In the genomic region with DNA sequence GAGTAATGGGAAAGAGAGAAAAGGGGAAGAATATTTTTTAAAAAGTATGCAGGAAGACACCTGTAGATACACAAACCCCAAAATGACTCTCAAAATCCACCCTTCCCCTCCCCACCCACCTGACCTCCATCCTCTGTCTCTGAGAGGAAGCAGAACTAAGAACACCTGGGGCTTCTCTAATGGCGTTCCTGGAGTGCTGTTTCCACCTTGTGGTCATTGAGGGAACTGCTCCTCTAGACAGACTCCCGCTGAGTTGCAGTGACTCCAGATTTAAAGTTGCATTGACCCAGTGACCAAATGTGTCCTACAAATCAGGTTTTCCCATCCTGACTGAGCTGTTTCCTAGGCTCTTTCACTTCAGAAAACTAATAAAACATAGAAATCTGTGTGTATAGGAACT, we compare ENCODE assay signal across 8 mouse cellular contexts. TPM values are rescaled to one million over a fixed set of nuclear protein-coding genes. Genes with fewer than 3 reads are reported as not detected.
DNase-seq lines count a peak whose midpoint lies in the region; ATAC-seq and TF ChIP-seq lines count a peak whose summit lies in the region.

No protein-coding gene starts in this region.

- TF ChIP-seq EP300 in lung, postnatal 0 days (IDR thresholded peaks at IDR 0.05): no peak

- no peak overlapping the region for H3K4me3 ChIP-seq in heart, embryonic 12.5 days
- H3K4me3 ChIP-seq in lung, postnatal 0 days (ENCODE audit: low read depth, low read length): no peak overlapping the region

- no peak overlapping the region for H3K9ac ChIP-seq in heart, embryonic 12.5 days
- no peak overlapping the region for H3K9ac ChIP-seq in lung, postnatal 0 days (replicated peaks; ENCODE audit: low read depth)

- H3K4me1 ChIP-seq in heart, embryonic 12.5 days (replicated peaks): no peaks in the 10 kb centered on the region
- H3K4me1 ChIP-seq in lung, postnatal 0 days (ENCODE audit: insufficient read depth, low read depth, low read length): no peaks in the 10 kb centered on the region

- 1% methylated on average over 2 of the region's 2 CpGs for WGBS in heart, embryonic 12.5 days
- WGBS in lung, postnatal 0 days: 0% methylated on average over 2 of the region's 2 CpGs

- no peak overlapping the region for H3K27ac ChIP-seq in heart, embryonic 12.5 days (ENCODE audit: poor library complexity, severe bottlenecking)
- H3K27ac ChIP-seq in lung, postnatal 0 days (ENCODE audit: low read length): no peak overlapping the region

- TF ChIP-seq CTCF in lung, postnatal 0 days (IDR thresholded peaks at IDR 0.05): peak; percentile 96

- no peak overlapping the region for H3K4me2 ChIP-seq in heart, embryonic 12.5 days
- no peak overlapping the region for H3K4me2 ChIP-seq in lung, postnatal 0 days (replicated peaks; ENCODE audit: low read depth, low read length)

- H3K36me3 ChIP-seq in heart, embryonic 12.5 days: no peaks in the 10 kb centered on the region
- H3K36me3 ChIP-seq in lung, postnatal 0 days (ENCODE audit: insufficient read depth, low read length): no peaks in the 10 kb centered on the region

- H3K27me3 ChIP-seq in heart, embryonic 12.5 days (replicated peaks): no peaks in the 10 kb centered on the region
- no peaks in the 10 kb centered on the region for H3K27me3 ChIP-seq in lung, postnatal 0 days (replicated peaks; ENCODE audit: insufficient read depth, low read length)

- DNase-seq in heart, adult 18-20 months: peak; percentile 32 to 72
- DNase-seq in WW6 (ENCODE audit: low read depth, low spot score): peak; percentile 36
- DNase-seq in cerebellum, postnatal 25 days: peak; percentile 68 to 78
- peak; percentile 58 to 74 for DNase-seq in frontal cortex, postnatal 36 days (ENCODE audit: low spot score in 2 of 2)
- peak; percentile 67 to 72 for DNase-seq in kidney, postnatal 4 days
- DNase-seq in lung, postnatal 0 days (ENCODE audit: low spot score): peak; percentile 71
- DNase-seq in right cerebral cortex, postnatal 14 days: peak; percentile 63

- no peak for ATAC-seq in heart, embryonic 12.5 days (ENCODE audit: insufficient number of reproducible peaks, low FRiP score)
- no peak for ATAC-seq in lung, postnatal 0 days

- H3K9me3 ChIP-seq in heart, embryonic 12.5 days (replicated peaks): no peaks in the 10 kb centered on the region
- no peaks in the 10 kb centered on the region for H3K9me3 ChIP-seq in lung, postnatal 0 days (ENCODE audit: low read length)

RNA-seq across cellular contexts. Expression of gene Slc12a1, which starts 36.9 kb away (rescaled TPM):
- total RNA-seq in heart, adult 18-20 months (2021): not detected
- polyA plus RNA-seq in heart, embryonic 12.5 days (2016; fragmentation: Nextera tagmentation; extraction: Ambion mirVana): 0.04 TPM in 1 of 2 replicates, not detected in the other
- polyA plus RNA-seq in lung, postnatal 0 days (2015; fragmentation: Nextera tagmentation; extraction: Ambion mirVana): 0.06 TPM in 2 replicates

RNA-seq across cellular contexts. Expression of gene Ctxn2, which starts 52.7 kb away (rescaled TPM):
- not detected for total RNA-seq in heart, adult 18-20 months (2021)
- polyA plus RNA-seq in heart, embryonic 12.5 days (2016; fragmentation: Nextera tagmentation; extraction: Ambion mirVana): not detected in 2 replicates
- not detected in 2 replicates for polyA plus RNA-seq in lung, postnatal 0 days (2015; fragmentation: Nextera tagmentation; extraction: Ambion mirVana)

RNA-seq across cellular contexts. Expression of gene Dut, which starts 57.8 kb away (rescaled TPM):
- total RNA-seq in heart, adult 18-20 months (2021): 10 to 100 TPM; 31.9 to 32.5 TPM
- 137 and 143 TPM in 2 replicates for polyA plus RNA-seq in heart, embryonic 12.5 days (2016; fragmentation: Nextera tagmentation; extraction: Ambion mirVana)
- polyA plus RNA-seq in lung, postnatal 0 days (2015; fragmentation: Nextera tagmentation; extraction: Ambion mirVana): 40.1 and 40.5 TPM in 2 replicates
